Mouse (Mus musculus) spleen, adult 2 months (tissue): ENCODE results near the gene Prkca. TPM values are rescaled to one million over a fixed set of nuclear protein-coding genes. Genes with fewer than 3 reads are reported as not detected.

Experiments
- DNase-seq, 2 experiments: peaks; one replicate each; pipeline versions ENCODE4 v3.0.0 to v3.0.0-alpha.2; 2012 to 2021; ENCODE audit warnings: low spot score in 2 of 2, low read depth in 1 of 2
- H3K27ac ChIP-seq: fragments of 200-500 bp; 2 replicates; pipeline ENCODE4 v1.5.1; 2012; ENCODE audit warnings: low read length, inconsistent platforms; ENCODE audit not compliant: insufficient read depth
- H3K27me3 ChIP-seq: fragments of 200-500 bp; 2 replicates; pipeline ENCODE4 v1.6.1; 2012; ENCODE audit warnings: mild to moderate bottlenecking, moderate library complexity, low read length, inconsistent platforms; ENCODE audit not compliant: control insufficient read depth, insufficient read depth
- H3K36me3 ChIP-seq: fragments of 200-500 bp; 2 replicates; pipeline ENCODE4 v1.6.1; 2012; ENCODE audit warnings: mild to moderate bottlenecking, low read length, inconsistent platforms; ENCODE audit not compliant: control insufficient read depth, insufficient read depth
- H3K4me1 ChIP-seq: fragments of 200-500 bp; 2 replicates; pipeline ENCODE4 v1.6.1; 2011; ENCODE audit warnings: inconsistent platforms; ENCODE audit not compliant: control insufficient read depth, insufficient read depth, insufficient read length
- H3K4me3 ChIP-seq: fragments of 200-500 bp; 2 replicates; pipeline ENCODE4 v1.5.1; 2011; ENCODE audit warnings: mild to moderate bottlenecking, inconsistent platforms; ENCODE audit not compliant: insufficient read depth, insufficient read length; ENCODE audit errors: extremely low read depth
- CTCF ChIP-seq: fragments of 200-500 bp; IDR thresholded peaks from 2 replicates; pipeline ENCODE4 v1.5.1; 2011; ENCODE audit warnings: mild to moderate bottlenecking, inconsistent platforms; ENCODE audit not compliant: insufficient read depth, insufficient read length, insufficient replicate concordance; ENCODE audit errors: extremely low read depth
- POLR2A ChIP-seq: fragments of 200-500 bp; IDR thresholded peaks from 2 replicates; pipeline ENCODE4 v1.6.1; 2011; ENCODE audit warnings: low read depth, low read length, inconsistent platforms
- WGBS: fragments of 180-500 bp; shearing (Covaris S2); methylation state at CpG from one replicate; pipeline ENCODE4 v1.1.7; 2018; 5-methylcytosine and 5-hydroxymethylcytosine counted together
- polyA plus RNA-seq: library from polyadenylated mRNA; depleted of rRNA; stranded (reverse); fragments of >200 nt; gene quantifications from 2 replicates; pipeline ENCODE4 v1.2.3, GENCODE M21; 2012

Prkca gene
- polyA plus RNA-seq, 1 experiment, result 8.4 TPM

- WGBS, result 84% methylated on average over 13 of the region's 13 CpGs
- Histone ChIP-seq H3K36me3 (no peaks in the 10 kb centered on the region), H3K27ac (no peak overlapping the region), H3K4me1 (peaks cover 11% of the 10 kb centered on the region; the same call in 1 of the 2 replicates), H3K27me3 (no peaks in the 10 kb centered on the region), H3K4me3 (no peak overlapping the region)
- DNase-seq, result no peak
- TF ChIP-seq CTCF (no peak), POLR2A (no peak)
Observed at GRCm38 (mm10) chr11:108221124-108221835, 122.4 kb downstream of the Prkca start.

GRCm38 (mm10) chr11:108220605-108221004 is 123.1 kb downstream of the Prkca start:
- Histone ChIP-seq H3K27me3 (no peaks in the 10 kb centered on the region), H3K36me3 (no peaks in the 10 kb centered on the region), H3K4me3 (no peak overlapping the region), H3K4me1 (peaks cover 16% of the 10 kb centered on the region; the same call in 1 of the 2 replicates), H3K27ac (no peak overlapping the region)
- 83% methylated on average over 5 of the region's 5 CpGs for WGBS
- DNase-seq, result no peak
- no peak for TF ChIP-seq POLR2A
- TF ChIP-seq CTCF, result no peak

GRCm38 (mm10) chr11:108217043-108217442 is 126.7 kb downstream of the Prkca start:
- no peak for DNase-seq
- H3K4me1 ChIP-seq, result peaks cover 12% of the 10 kb centered on the region; the same call in 1 of the 2 replicates
- H3K4me3 ChIP-seq, result no peak overlapping the region
- no peaks in the 10 kb centered on the region for H3K36me3 ChIP-seq
- no peak for TF ChIP-seq CTCF
- no peak for TF ChIP-seq POLR2A
- H3K27me3 ChIP-seq, result no peaks in the 10 kb centered on the region
- no peak overlapping the region for H3K27ac ChIP-seq
- 84% methylated on average over 8 of the region's 8 CpGs for WGBS

- no peak for DNase-seq
- Histone ChIP-seq H3K36me3 (no peaks in the 10 kb centered on the region), H3K27me3 (no peaks in the 10 kb centered on the region), H3K27ac (peak overlapping the region; percentile 20), H3K4me1 (peaks cover 12% of the 10 kb centered on the region; the same call in 1 of the 2 replicates), H3K4me3 (no peak overlapping the region)
- 72% methylated on average over 7 of the region's 7 CpGs for WGBS
- TF ChIP-seq POLR2A, result no peak
- no peak for TF ChIP-seq CTCF
Observed at GRCm38 (mm10) chr11:108216064-108216463, 127.7 kb downstream of the Prkca start.

- H3K27ac ChIP-seq, result peak overlapping the region; percentile 20; the same call in 1 of the 2 replicates
- 47% methylated on average over 8 of the region's 8 CpGs for WGBS
- H3K4me3 ChIP-seq, result no peak overlapping the region
- H3K4me1 ChIP-seq, result peaks cover 12% of the 10 kb centered on the region; the same call in 1 of the 2 replicates
- H3K27me3 ChIP-seq, result no peaks in the 10 kb centered on the region
- DNase-seq, result no peak
- no peaks in the 10 kb centered on the region for H3K36me3 ChIP-seq
- TF ChIP-seq POLR2A, result no peak
- TF ChIP-seq CTCF, result no peak
Observed at GRCm38 (mm10) chr11:108215466-108215865, 128.3 kb downstream of the Prkca start.

- peak in 1 of 2 experiments; percentile 20 for DNase-seq
- Histone ChIP-seq H3K36me3 (no peaks in the 10 kb centered on the region), H3K27me3 (no peaks in the 10 kb centered on the region), H3K4me3 (peak overlapping the region; percentile 46), H3K4me1 (peaks cover 12% of the 10 kb centered on the region; the same call in 1 of the 2 replicates), H3K27ac (peak overlapping the region; percentile 24; the same call in 1 of the 2 replicates)
- TF ChIP-seq CTCF (no peak), POLR2A (no peak)
- WGBS, result 35% methylated on average over 11 of the region's 11 CpGs
Observed at GRCm38 (mm10) chr11:108214521-108215223, 129.1 kb downstream of the Prkca start.

- Histone ChIP-seq H3K27me3 (no peaks in the 10 kb centered on the region), H3K27ac (no peak overlapping the region), H3K36me3 (no peaks in the 10 kb centered on the region), H3K4me1 (peaks cover 12% of the 10 kb centered on the region; the same call in 1 of the 2 replicates), H3K4me3 (no peak overlapping the region)
- TF ChIP-seq CTCF, result no peak
- TF ChIP-seq POLR2A, result no peak
- WGBS, result 91% methylated on average over 10 of the region's 10 CpGs
- no peak for DNase-seq
Observed at GRCm38 (mm10) chr11:108213783-108214182, 129.9 kb downstream of the Prkca start.
